Mouse (Mus musculus) G1E (cell line): ENCODE measurements around the gene Surf1. TPM values are rescaled to one million over a fixed set of nuclear protein-coding genes. Genes with fewer than 3 reads are reported as not detected.
"Not testable (repeated sequence)": the region's sequence is repeated elsewhere in the genome, so short reads cannot be mapped to it uniquely, and the experiment has no call there.

Source experiments
- ATAC-seq: 2 replicates; pipeline ENCODE4 v1.8.0; 2016; ENCODE audit warnings: mild to moderate bottlenecking; ENCODE audit not compliant: insufficient number of reproducible peaks, poor library complexity, low FRiP score, severe bottlenecking; ENCODE audit errors: extremely low read depth
- DNase-seq: peaks from one replicate; pipeline ENCODE4 v3.0.0; 2012; ENCODE audit warnings: low spot score
- H3K27me3 ChIP-seq: 2 replicates; pipeline ENCODE4 v1.6.1; 2012; ENCODE audit warnings: mild to moderate bottlenecking, low read length, inconsistent platforms; ENCODE audit not compliant: insufficient read depth
- H3K36me3 ChIP-seq: replicated peaks from 2 replicates; pipeline ENCODE3; 2012; ENCODE audit warnings: mild to moderate bottlenecking, inconsistent platforms
- H3K4me1 ChIP-seq: 2 replicates; pipeline ENCODE4 v1.6.1; 2012; ENCODE audit warnings: low read depth, low read length, inconsistent platforms, mixed read lengths; ENCODE audit not compliant: insufficient read depth
- H3K4me3 ChIP-seq: 2 replicates; pipeline ENCODE4 v1.5.1; 2012; ENCODE audit warnings: low read depth, mild to moderate bottlenecking, inconsistent platforms, low read length, moderate library complexity, mixed read lengths
- H3K9me3 ChIP-seq: replicated peaks from 2 replicates; pipeline ENCODE4 v1.6.1; 2012; ENCODE audit warnings: inconsistent platforms
- CTCF ChIP-seq: IDR thresholded peaks from 2 replicates; pipeline ENCODE4 v1.5.1; 2012; ENCODE audit warnings: low read depth, low read length, inconsistent platforms, mixed read lengths
- GATA1 ChIP-seq: IDR thresholded peaks from 2 replicates; pipeline ENCODE4 v1.6.1; 2012; ENCODE audit warnings: borderline replicate concordance, low read length, inconsistent platforms, mixed read lengths
- GATA2 ChIP-seq: IDR thresholded peaks from 2 replicates; pipeline ENCODE4 v1.6.1; 2012; ENCODE audit warnings: low read depth, low read length, inconsistent platforms, borderline replicate concordance
- POLR2AphosphoS5 ChIP-seq: IDR thresholded peaks from 2 replicates; pipeline ENCODE4 v1.6.1; 2012; ENCODE audit warnings: low read depth, low read length, inconsistent platforms; ENCODE audit not compliant: insufficient replicate concordance
- TAL1 ChIP-seq: conservative IDR thresholded peaks from 2 replicates; pipeline ENCODE4 v1.6.1; 2012; ENCODE audit warnings: low read depth, low read length, inconsistent platforms, mixed read lengths
- polyA plus RNA-seq: library from polyadenylated mRNA; stranded (reverse); fragments of >175 nt; gene quantifications from 2 replicates; pipeline ENCODE4 v1.2.3, GENCODE M21; 2012
- total RNA-seq, 2 experiments: library from RNA; stranded (forward) in 1 of 2; stranded (reverse) in 1 of 2; fragments of 200-1000 nt in 1 of 2; fragments of >200 nt in 1 of 2; fragmentation: Nextera tagmentation in 1 of 2; gene quantifications; 2 replicates each; pipeline ENCODE4 v1.2.3; 2014 to 2017

The Surf1 gene
- total and polyA plus RNA-seq, 3 experiments: 38.1 to 119 (median 85.6) TPM

DNA sequence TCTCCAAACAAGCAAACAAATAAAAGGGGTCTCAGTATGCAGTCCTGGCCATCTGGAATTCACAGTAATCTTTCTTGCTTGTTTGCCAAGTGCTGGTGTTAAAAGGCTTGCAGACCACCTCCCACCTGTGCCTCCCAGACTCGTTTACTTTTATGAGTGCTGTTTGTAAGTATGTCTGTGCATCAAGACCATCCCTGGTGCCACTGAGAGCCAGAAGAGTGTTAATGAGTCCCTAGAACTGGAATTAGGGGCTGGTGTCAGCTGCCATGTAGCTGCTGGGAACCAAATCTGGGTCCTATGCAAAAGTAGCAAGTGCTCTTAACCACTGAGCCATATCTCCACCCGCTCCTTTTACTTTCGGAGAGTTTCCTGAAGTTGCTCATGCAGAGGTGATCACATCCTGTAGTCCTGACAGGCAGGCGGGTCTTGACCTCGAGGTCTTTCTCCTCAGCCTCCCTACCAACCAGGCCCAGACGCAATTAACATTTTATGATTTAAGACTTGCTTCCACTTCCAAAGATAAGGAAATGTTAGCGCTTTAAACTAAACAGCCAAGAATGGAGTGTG is 14.4 kb downstream of the Surf1 start:
- peaks cover 55% of the 10 kb centered on the region for H3K4me1 ChIP-seq
- H3K4me3 ChIP-seq: peak overlapping the region; percentile 86
- DNase-seq (no peak), ATAC-seq (no peak)
- TF ChIP-seq CTCF (no peak), TAL1 (no peak), GATA2 (no peak), GATA1 (no peak), POLR2AphosphoS5 (no peak)
- H3K9me3 ChIP-seq: no peaks in the 10 kb centered on the region
- H3K27me3 ChIP-seq: no peaks in the 10 kb centered on the region
- H3K36me3 ChIP-seq: peaks cover 83% of the 10 kb centered on the region

DNA sequence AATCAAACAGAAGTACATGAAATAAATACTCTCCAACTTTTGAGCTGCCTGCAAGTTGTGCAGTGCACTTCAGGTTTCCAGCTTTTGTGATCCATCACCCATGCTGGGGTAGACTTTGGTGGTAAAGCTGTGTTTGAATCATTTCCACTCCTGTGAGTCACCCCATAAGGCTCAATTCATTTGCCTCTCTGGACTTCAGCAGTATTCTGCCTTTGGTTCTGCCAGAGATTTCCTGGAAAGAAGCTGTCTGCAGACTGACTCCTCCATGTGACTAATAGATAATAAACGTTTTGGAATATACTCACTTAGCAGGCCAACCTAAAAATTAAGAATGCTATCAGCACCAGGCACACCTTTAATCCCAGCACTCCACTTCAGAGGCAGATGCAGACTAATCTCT is 15.6 kb downstream of the Surf1 start:
- TF ChIP-seq CTCF: no peak
- TF ChIP-seq TAL1: no peak
- TF ChIP-seq POLR2AphosphoS5: no peak
- TF ChIP-seq GATA2: no peak
- TF ChIP-seq GATA1: no peak
- H3K4me1 ChIP-seq: peaks cover 43% of the 10 kb centered on the region
- no peak for DNase-seq
- no peaks in the 10 kb centered on the region for H3K9me3 ChIP-seq
- no peaks in the 10 kb centered on the region for H3K27me3 ChIP-seq
- no peak overlapping the region for H3K4me3 ChIP-seq
- no peak for ATAC-seq
- H3K36me3 ChIP-seq: peaks cover 83% of the 10 kb centered on the region

DNA sequence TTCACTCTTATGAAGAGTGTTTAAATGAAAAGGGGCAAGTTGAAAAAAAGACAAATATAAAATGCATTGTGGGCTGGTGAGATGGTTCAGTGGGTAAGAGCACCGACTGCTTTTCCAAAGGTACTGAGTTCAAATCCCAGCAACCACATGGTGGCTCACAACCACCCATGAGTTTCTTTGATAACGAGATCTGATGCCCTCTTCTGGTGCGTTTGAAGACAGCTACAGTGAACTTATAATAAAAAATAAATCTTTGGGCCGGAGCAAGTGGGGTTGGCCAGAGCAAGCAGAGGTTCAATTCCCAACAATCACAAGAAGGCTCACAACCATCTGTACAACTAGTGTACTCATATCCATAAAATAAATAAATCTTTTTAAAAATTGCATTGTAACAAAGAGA is 20.4 kb downstream of the Surf1 start:
- H3K27me3 ChIP-seq: no peaks in the 10 kb centered on the region
- H3K9me3 ChIP-seq: no peaks in the 10 kb centered on the region
- ATAC-seq (no peak), DNase-seq (no peak)
- no peak for TF ChIP-seq TAL1
- no peak for TF ChIP-seq GATA2
- TF ChIP-seq GATA1: no peak
- TF ChIP-seq POLR2AphosphoS5: no peak
- no peak for TF ChIP-seq CTCF
- peaks cover 93% of the 10 kb centered on the region for H3K36me3 ChIP-seq
- H3K4me3 ChIP-seq: no peak overlapping the region
- peaks cover 23% of the 10 kb centered on the region for H3K4me1 ChIP-seq

DNA sequence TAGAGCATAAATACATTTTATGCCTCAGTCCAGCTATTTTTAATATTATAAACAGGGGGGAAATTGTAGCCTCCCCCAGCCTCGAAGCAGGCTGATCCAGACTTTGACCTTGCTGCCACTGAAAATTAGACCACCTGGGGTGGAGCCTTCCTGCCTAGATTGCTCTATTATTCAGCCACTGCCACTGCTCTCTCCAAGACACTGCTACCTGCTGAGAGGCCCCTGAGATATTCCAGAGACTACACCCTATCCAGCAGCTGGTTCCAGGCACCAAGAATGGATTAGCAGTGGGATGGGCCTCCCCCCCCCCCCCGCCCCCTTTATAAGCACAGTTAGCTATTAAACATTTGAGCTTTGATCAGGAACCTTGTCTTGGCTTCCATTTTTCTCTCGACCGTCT is 30.2 kb downstream of the Surf1 start:
- not testable (repeated sequence) for H3K9me3 ChIP-seq, H3K27me3 ChIP-seq, H3K4me1 ChIP-seq, DNase-seq, ATAC-seq, H3K4me3 ChIP-seq
- H3K36me3 ChIP-seq: peaks cover 32% of the 10 kb centered on the region

DNA sequence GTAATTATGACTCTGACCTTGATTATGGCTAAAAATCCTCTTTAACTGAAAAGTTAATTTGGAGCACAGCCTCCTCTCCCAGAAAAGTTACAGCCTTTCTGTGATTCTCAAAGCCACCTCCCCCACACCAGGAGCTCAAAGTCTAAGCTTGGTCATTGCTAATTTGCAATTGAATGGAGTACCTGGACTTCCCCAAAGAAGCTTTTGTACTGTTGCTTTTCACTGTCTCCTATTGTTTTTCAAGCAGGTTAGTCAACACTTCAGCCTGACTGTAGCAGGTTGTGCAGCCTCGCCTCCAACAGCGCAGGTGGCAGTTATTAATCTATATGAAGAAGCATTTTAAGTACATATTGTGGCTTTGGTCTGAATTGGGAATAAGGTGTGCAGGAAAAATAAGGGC is 30.8 kb downstream of the Surf1 start:
- H3K4me1 ChIP-seq, H3K4me3 ChIP-seq, DNase-seq, H3K27me3 ChIP-seq, H3K9me3 ChIP-seq, ATAC-seq: not testable (repeated sequence)
- peaks cover 26% of the 10 kb centered on the region for H3K36me3 ChIP-seq

GRCm38 (mm10) chr2:26878571-26878970 is 37.8 kb downstream of the Surf1 start:
- no peak overlapping the region for H3K4me3 ChIP-seq
- no peak for DNase-seq
- TF ChIP-seq CTCF: no peak
- TF ChIP-seq TAL1: no peak
- no peak for TF ChIP-seq GATA2
- TF ChIP-seq POLR2AphosphoS5: no peak
- TF ChIP-seq GATA1: no peak
- peaks cover 6% of the 10 kb centered on the region; the same call in 1 of the 2 replicates for H3K27me3 ChIP-seq
- ATAC-seq: no peak
- H3K4me1 ChIP-seq: no peaks in the 10 kb centered on the region
- no peaks in the 10 kb centered on the region for H3K36me3 ChIP-seq
- H3K9me3 ChIP-seq: peaks cover 4% of the 10 kb centered on the region; the same call in 1 of the 2 replicates

DNA sequence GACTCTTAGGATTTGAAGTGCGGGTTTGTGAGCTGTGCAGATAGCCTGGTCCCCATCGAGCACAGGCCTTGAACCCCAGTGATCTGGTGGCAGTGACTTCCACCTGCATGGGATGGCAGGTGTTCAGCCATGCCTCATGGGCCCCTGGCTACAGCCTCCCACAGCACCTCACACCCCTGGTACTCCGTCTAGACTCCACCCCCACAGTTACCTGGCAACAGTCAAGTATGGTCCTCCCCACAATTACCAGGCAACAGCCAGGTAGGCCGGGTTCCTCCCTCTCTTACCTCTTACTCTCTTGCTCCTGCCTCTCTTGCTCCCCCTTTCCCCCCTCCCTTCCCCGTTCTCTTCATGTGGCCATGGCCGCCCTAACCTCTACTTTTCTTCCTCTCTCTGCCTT is 45.7 kb downstream of the Surf1 start:
- ATAC-seq: no peak
- no peak overlapping the region for H3K4me3 ChIP-seq
- no peaks in the 10 kb centered on the region for H3K9me3 ChIP-seq
- H3K4me1 ChIP-seq: no peaks in the 10 kb centered on the region
- no peak for TF ChIP-seq TAL1
- TF ChIP-seq POLR2AphosphoS5: no peak
- no peak for TF ChIP-seq GATA1
- TF ChIP-seq GATA2: no peak
- no peak for TF ChIP-seq CTCF
- H3K27me3 ChIP-seq: peaks cover 29% of the 10 kb centered on the region
- DNase-seq: no peak
- no peaks in the 10 kb centered on the region for H3K36me3 ChIP-seq
